Comparison of ENCODE assay signal across 9 mouse cellular contexts in the genomic region with DNA sequence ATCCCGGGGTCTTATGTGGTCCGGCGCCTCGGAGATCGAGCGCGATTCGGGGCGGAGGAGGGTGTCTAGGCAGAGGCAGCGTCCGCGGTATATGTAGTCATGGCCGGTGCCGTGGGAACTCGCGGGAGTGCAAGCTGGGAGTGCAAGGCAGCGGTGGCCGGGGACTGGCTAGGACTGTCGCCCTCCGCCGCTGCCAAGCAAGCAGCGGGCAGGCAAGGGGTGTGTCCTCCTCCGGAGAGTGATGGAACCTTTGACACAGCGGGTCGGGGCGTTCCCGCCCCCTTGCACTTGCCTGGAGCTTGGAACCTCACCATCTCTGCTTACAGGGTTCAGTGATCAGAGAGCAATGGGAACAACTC. TPM values are rescaled to one million over a fixed set of nuclear protein-coding genes. Genes with fewer than 3 reads are reported as not detected.
DNase-seq lines count a peak whose midpoint lies in the region; ATAC-seq and TF ChIP-seq lines count a peak whose summit lies in the region.
"Had no signal": no experiment of that assay in that cellular context is flagged by ENCODE, and none has a peak within 500 bp of the region (broad histone marks: within the 10 kb centered on the region; RNA-seq: fewer than 3 reads in every experiment).

No protein-coding gene starts in this region.

- peak overlapping the region; percentile 91 for H3K4me3 ChIP-seq in lung, embryonic 14.5 days (ENCODE audit: low read depth, low read length)
- H3K4me3 ChIP-seq in forebrain, embryonic 13.5 days = peak overlapping the region; percentile 79
- H3K4me3 ChIP-seq in kidney, embryonic 15.5 days (replicated peaks) = peak overlapping the region; percentile 90
- H3K4me3 ChIP-seq in megakaryocyte, embryonic 14.5 days (replicated peaks) = peak overlapping the region; percentile 99

- H3K4me1 ChIP-seq in lung, embryonic 14.5 days (ENCODE audit: insufficient read depth) = peaks cover 5% of the 10 kb centered on the region
- H3K4me1 ChIP-seq in forebrain, embryonic 13.5 days = peaks cover 33% of the 10 kb centered on the region
- peaks cover 25% of the 10 kb centered on the region for H3K4me1 ChIP-seq in kidney, embryonic 15.5 days
- H3K4me1 ChIP-seq in megakaryocyte, embryonic 14.5 days = peaks cover 49% of the 10 kb centered on the region

- 0% methylated on average over 27 of the region's 27 CpGs for WGBS in lung, embryonic 14.5 days
- WGBS in forebrain, embryonic 13.5 days = under 1% methylated on average over 27 of the region's 27 CpGs
- under 1% methylated on average over 27 of the region's 27 CpGs for WGBS in kidney, embryonic 15.5 days

- peaks cover 29% of the 10 kb centered on the region for H3K36me3 ChIP-seq in lung, embryonic 14.5 days (ENCODE audit: insufficient read depth)
- peaks cover 28% of the 10 kb centered on the region for H3K36me3 ChIP-seq in forebrain, embryonic 13.5 days (ENCODE audit: poor library complexity, severe bottlenecking)
- H3K36me3 ChIP-seq in kidney, embryonic 15.5 days = peaks cover 30% of the 10 kb centered on the region
- H3K36me3 ChIP-seq in megakaryocyte, embryonic 14.5 days (replicated peaks; ENCODE audit: low read length) = peaks cover 39% of the 10 kb centered on the region

- ATAC-seq in lung, embryonic 14.5 days (ENCODE audit: insufficient read depth) = peak; percentile 66
- no peak; the same call in 1 of the 2 replicates for ATAC-seq in forebrain, embryonic 13.5 days
- peak; percentile 77 for ATAC-seq in kidney, embryonic 15.5 days (replicated peaks; ENCODE audit: low FRiP score)

- peak overlapping the region; percentile 85 for H3K9ac ChIP-seq in lung, embryonic 14.5 days
- peak overlapping the region; percentile 78 for H3K9ac ChIP-seq in forebrain, embryonic 13.5 days
- peak overlapping the region; percentile 81 for H3K9ac ChIP-seq in kidney, embryonic 15.5 days

- H3K4me2 ChIP-seq in lung, embryonic 14.5 days = peak overlapping the region; percentile 90
- peak overlapping the region; percentile 80 for H3K4me2 ChIP-seq in forebrain, embryonic 13.5 days
- peak overlapping the region; percentile 96 for H3K4me2 ChIP-seq in kidney, embryonic 15.5 days

- peak overlapping the region; percentile 96 for H3K27ac ChIP-seq in lung, embryonic 14.5 days (ENCODE audit: low read depth)
- peak overlapping the region; percentile 93 for H3K27ac ChIP-seq in forebrain, embryonic 13.5 days
- H3K27ac ChIP-seq in kidney, embryonic 15.5 days = peak overlapping the region; percentile 99

- no peaks in the 10 kb centered on the region for H3K9me3 ChIP-seq in lung, embryonic 14.5 days (ENCODE audit: low read depth, low read length)
- no peaks in the 10 kb centered on the region for H3K9me3 ChIP-seq in forebrain, embryonic 13.5 days (replicated peaks)
- no peaks in the 10 kb centered on the region for H3K9me3 ChIP-seq in kidney, embryonic 15.5 days (replicated peaks)
- no peaks in the 10 kb centered on the region for H3K9me3 ChIP-seq in megakaryocyte, embryonic 14.5 days

- TF ChIP-seq CTCF in lung, embryonic 14.5 days (IDR thresholded peaks at IDR 0.05; ENCODE audit: low read depth) = no peak

- no peaks in the 10 kb centered on the region for H3K27me3 ChIP-seq in lung, embryonic 14.5 days (ENCODE audit: insufficient read depth, low read length)
- peaks cover 8% of the 10 kb centered on the region; the same call in 1 of the 2 replicates for H3K27me3 ChIP-seq in forebrain, embryonic 13.5 days
- peaks cover 9% of the 10 kb centered on the region; the same call in 1 of the 2 replicates for H3K27me3 ChIP-seq in kidney, embryonic 15.5 days
- H3K27me3 ChIP-seq in megakaryocyte, embryonic 14.5 days (replicated peaks) = peaks cover 4% of the 10 kb centered on the region

- peak; percentile 69 for DNase-seq in lung, embryonic 14.5 days
- DNase-seq in lung, postnatal 25 days (ENCODE audit: low spot score) = no peak
- DNase-seq in ZHBTc4 (ENCODE audit: low read depth, low spot score) = peak; percentile 88
- DNase-seq in layer of hippocampus, adult 9-11 months = no peak
- no peak for DNase-seq in spleen, adult 18-20 months

RNA-seq across cellular contexts. Expression of gene Mynn, which starts 0.9 kb away (rescaled TPM):
- 30.7 and 35.9 TPM in 2 replicates for polyA plus RNA-seq in lung, embryonic 14.5 days (2014; fragmentation: Nextera tagmentation; extraction: Ambion mirVana)
- polyA plus RNA-seq in forebrain, embryonic 13.5 days (2015; fragmentation: Nextera tagmentation; extraction: Ambion mirVana) = 34.1 and 38.4 TPM in 2 replicates
- 34.3 and 36.0 TPM in 2 replicates for polyA plus RNA-seq in kidney, embryonic 15.5 days (2015; fragmentation: Nextera tagmentation; extraction: Ambion mirVana)
- 0.15 and 0.45 TPM in 2 replicates for polyA plus RNA-seq in megakaryocyte, embryonic 14.5 days (2012; ENCODE audit: insufficient read depth, low replicate concordance)

RNA-seq across cellular contexts. Expression of gene Actrt3, which starts 3.0 kb away (rescaled TPM):
- polyA plus RNA-seq in lung, embryonic 14.5 days (2014; fragmentation: Nextera tagmentation; extraction: Ambion mirVana) = not detected in 2 replicates
- polyA plus RNA-seq in forebrain, embryonic 13.5 days (2015; fragmentation: Nextera tagmentation; extraction: Ambion mirVana) = 0.08 and 0.14 TPM in 2 replicates
- polyA plus RNA-seq in kidney, embryonic 15.5 days (2015; fragmentation: Nextera tagmentation; extraction: Ambion mirVana) = not detected in 2 replicates
- not detected in 2 replicates for polyA plus RNA-seq in megakaryocyte, embryonic 14.5 days (2012; ENCODE audit: insufficient read depth, low replicate concordance)

RNA-seq across cellular contexts. Expression of gene Lrriq4, which starts 41.6 kb away (rescaled TPM):
- not detected in 2 replicates for polyA plus RNA-seq in lung, embryonic 14.5 days (2014; fragmentation: Nextera tagmentation; extraction: Ambion mirVana)
- not detected in 2 replicates for polyA plus RNA-seq in forebrain, embryonic 13.5 days (2015; fragmentation: Nextera tagmentation; extraction: Ambion mirVana)
- polyA plus RNA-seq in kidney, embryonic 15.5 days (2015; fragmentation: Nextera tagmentation; extraction: Ambion mirVana) = not detected in 2 replicates
- polyA plus RNA-seq in megakaryocyte, embryonic 14.5 days (2012; ENCODE audit: insufficient read depth, low replicate concordance) = not detected in 2 replicates
- polyA plus RNA-seq: large intestine, adult 2 months had no signal

RNA-seq across cellular contexts. Expression of gene Lrrc34, which starts 45.0 kb away (rescaled TPM):
- 1.7 and 1.9 TPM in 2 replicates for polyA plus RNA-seq in lung, embryonic 14.5 days (2014; fragmentation: Nextera tagmentation; extraction: Ambion mirVana)
- 1.0 and 1.5 TPM in 2 replicates for polyA plus RNA-seq in forebrain, embryonic 13.5 days (2015; fragmentation: Nextera tagmentation; extraction: Ambion mirVana)
- 2.2 and 2.4 TPM in 2 replicates for polyA plus RNA-seq in kidney, embryonic 15.5 days (2015; fragmentation: Nextera tagmentation; extraction: Ambion mirVana)
- polyA plus RNA-seq in megakaryocyte, embryonic 14.5 days (2012; ENCODE audit: insufficient read depth, low replicate concordance) = not detected in 2 replicates
- polyA plus RNA-seq: large intestine, adult 2 months had no signal

RNA-seq across cellular contexts. Expression of gene Mecom, which starts 54.9 kb away (rescaled TPM):
- 74.0 and 77.5 TPM in 2 replicates for polyA plus RNA-seq in lung, embryonic 14.5 days (2014; fragmentation: Nextera tagmentation; extraction: Ambion mirVana)
- 3.7 and 5.0 TPM in 2 replicates for polyA plus RNA-seq in forebrain, embryonic 13.5 days (2015; fragmentation: Nextera tagmentation; extraction: Ambion mirVana)
- 66.4 and 72.7 TPM in 2 replicates for polyA plus RNA-seq in kidney, embryonic 15.5 days (2015; fragmentation: Nextera tagmentation; extraction: Ambion mirVana)
- not detected in 2 replicates for polyA plus RNA-seq in megakaryocyte, embryonic 14.5 days (2012; ENCODE audit: insufficient read depth, low replicate concordance)

Comparison
In these comparisons a context has a peak if more than half of its experiments do, and no peak if none do; other contexts are left out.
1. DNase-seq: peak in lung, embryonic 14.5 days (single experiment) and ZHBTc4 (single experiment); none in lung, postnatal 25 days (single experiment), layer of hippocampus, adult 9-11 months (single experiment) and spleen, adult 18-20 months (0 of 2).
2. RNA of gene Mynn, which starts 0.9 kb away (polyA plus RNA-seq): 34.3 to 36.0 TPM in kidney, embryonic 15.5 days, 34.1 to 38.4 TPM in forebrain, embryonic 13.5 days and 30.7 to 35.9 TPM in lung, embryonic 14.5 days; 0.15 to 0.45 TPM in megakaryocyte, embryonic 14.5 days; every median in the first group is over 10 times any median in the second.
3. Peak in every context shown above with its lines, with median percentiles within 50 percentile points of each other: H3K27ac ChIP-seq, H3K4me2 ChIP-seq, H3K4me3 ChIP-seq and H3K9ac ChIP-seq.